Mouse (Mus musculus): ENCODE measurements around the gene 1700029H14Rik. TPM values are rescaled to one million over a fixed set of nuclear protein-coding genes. Genes with fewer than 3 reads are reported as not detected.

Gene 1700029H14Rik
- polyA plus RNA-seq, 1 experiment from 2014 or later: not detected

GRCm38 (mm10) chr8:13519503-13519902, 42.8 kb downstream of the 1700029H14Rik start:
- Histone ChIP-seq H3K36me3 (ENCODE audit: control insufficient read depth, insufficient read depth) (no peaks in the 10 kb centered on the region), H3K27me3 (ENCODE audit: control insufficient read depth, insufficient read depth, low read depth, low read length) (no peaks in the 10 kb centered on the region), H3K4me2 (ENCODE audit: low read depth, low read length) (no peak overlapping the region), H3K9ac (ENCODE audit: low read depth, low read length) (no peak overlapping the region), H3K4me1 (ENCODE audit: control insufficient read depth, low read depth, low read length) (no peaks in the 10 kb centered on the region), H3K4me3 (ENCODE audit: low read depth, low read length) (no peak overlapping the region), H3K27ac (ENCODE audit: low read length) (no peak overlapping the region), H3K9me3 (replicated peaks; ENCODE audit: control insufficient read depth, low read length) (no peaks in the 10 kb centered on the region)
- no peak for ATAC-seq (ENCODE audit: low read depth)
- WGBS (ENCODE audit: insufficient replicate concordance): 51% methylated on average over 9 of the region's 9 CpGs

- Histone ChIP-seq H3K27me3 (ENCODE audit: control insufficient read depth, insufficient read depth, low read depth, low read length) (no peaks in the 10 kb centered on the region), H3K4me1 (ENCODE audit: control insufficient read depth, low read depth, low read length) (no peaks in the 10 kb centered on the region), H3K4me2 (ENCODE audit: low read depth, low read length) (no peak overlapping the region), H3K36me3 (ENCODE audit: control insufficient read depth, insufficient read depth) (no peaks in the 10 kb centered on the region), H3K9ac (ENCODE audit: low read depth, low read length) (no peak overlapping the region), H3K4me3 (ENCODE audit: low read depth, low read length) (no peak overlapping the region), H3K27ac (ENCODE audit: low read length) (no peak overlapping the region), H3K9me3 (replicated peaks; ENCODE audit: control insufficient read depth, low read length) (no peaks in the 10 kb centered on the region)
- 74% methylated on average over 6 of the region's 6 CpGs for WGBS (ENCODE audit: insufficient replicate concordance)
- ATAC-seq (ENCODE audit: low read depth): no peak
Observed at GRCm38 (mm10) chr8:13517284-13517781, 44.9 kb downstream of the 1700029H14Rik start.

- H3K27ac ChIP-seq (ENCODE audit: low read length): no peak overlapping the region
- no peaks in the 10 kb centered on the region for H3K36me3 ChIP-seq (ENCODE audit: control insufficient read depth, insufficient read depth)
- ATAC-seq (ENCODE audit: low read depth): no peak
- H3K27me3 ChIP-seq (ENCODE audit: control insufficient read depth, insufficient read depth, low read depth, low read length): no peaks in the 10 kb centered on the region
- H3K9me3 ChIP-seq (replicated peaks; ENCODE audit: control insufficient read depth, low read length): no peaks in the 10 kb centered on the region
- H3K4me1 ChIP-seq (ENCODE audit: control insufficient read depth, low read depth, low read length): no peaks in the 10 kb centered on the region
- WGBS (ENCODE audit: insufficient replicate concordance): 49% methylated on average over 5 of the region's 5 CpGs
- H3K4me2 ChIP-seq (ENCODE audit: low read depth, low read length): no peak overlapping the region
- no peak overlapping the region for H3K4me3 ChIP-seq (ENCODE audit: low read depth, low read length)
- H3K9ac ChIP-seq (ENCODE audit: low read depth, low read length): no peak overlapping the region
Observed at GRCm38 (mm10) chr8:13516728-13517127, 45.5 kb downstream of the 1700029H14Rik start.

- no peaks in the 10 kb centered on the region for H3K9me3 ChIP-seq (replicated peaks; ENCODE audit: control insufficient read depth, low read length)
- 60% methylated on average over 7 of the region's 7 CpGs for WGBS (ENCODE audit: insufficient replicate concordance)
- H3K27ac ChIP-seq (ENCODE audit: low read length): no peak overlapping the region
- no peak for ATAC-seq (ENCODE audit: low read depth)
- no peak overlapping the region for H3K9ac ChIP-seq (ENCODE audit: low read depth, low read length)
- no peaks in the 10 kb centered on the region for H3K27me3 ChIP-seq (ENCODE audit: control insufficient read depth, insufficient read depth, low read depth, low read length)
- H3K36me3 ChIP-seq (ENCODE audit: control insufficient read depth, insufficient read depth): no peaks in the 10 kb centered on the region
- H3K4me1 ChIP-seq (ENCODE audit: control insufficient read depth, low read depth, low read length): no peaks in the 10 kb centered on the region
- no peak overlapping the region for H3K4me2 ChIP-seq (ENCODE audit: low read depth, low read length)
- H3K4me3 ChIP-seq (ENCODE audit: low read depth, low read length): no peak overlapping the region
Observed at GRCm38 (mm10) chr8:13516011-13516442, 46.2 kb downstream of the 1700029H14Rik start.

- 47% methylated on average over 5 of the region's 5 CpGs for WGBS (ENCODE audit: insufficient replicate concordance)
- no peak overlapping the region for H3K4me3 ChIP-seq (ENCODE audit: low read depth, low read length)
- H3K27ac ChIP-seq (ENCODE audit: low read length): no peak overlapping the region
- no peak overlapping the region for H3K4me2 ChIP-seq (ENCODE audit: low read depth, low read length)
- no peaks in the 10 kb centered on the region for H3K9me3 ChIP-seq (replicated peaks; ENCODE audit: control insufficient read depth, low read length)
- H3K9ac ChIP-seq (ENCODE audit: low read depth, low read length): no peak overlapping the region
- H3K36me3 ChIP-seq (ENCODE audit: control insufficient read depth, insufficient read depth): no peaks in the 10 kb centered on the region
- H3K27me3 ChIP-seq (ENCODE audit: control insufficient read depth, insufficient read depth, low read depth, low read length): no peaks in the 10 kb centered on the region
- no peaks in the 10 kb centered on the region for H3K4me1 ChIP-seq (ENCODE audit: control insufficient read depth, low read depth, low read length)
- peak; percentile 30; the same call in 1 of the 2 replicates for ATAC-seq (ENCODE audit: low read depth)
Observed at GRCm38 (mm10) chr8:13513556-13514370, 48.5 kb downstream of the 1700029H14Rik start.

GRCm38 (mm10) chr8:13512677-13513076, 49.6 kb downstream of the 1700029H14Rik start:
- Histone ChIP-seq H3K4me3 (ENCODE audit: low read depth, low read length) (no peak overlapping the region), H3K4me2 (ENCODE audit: low read depth, low read length) (no peak overlapping the region), H3K9me3 (replicated peaks; ENCODE audit: control insufficient read depth, low read length) (no peaks in the 10 kb centered on the region), H3K27ac (ENCODE audit: low read length) (no peak overlapping the region), H3K9ac (ENCODE audit: low read depth, low read length) (no peak overlapping the region), H3K27me3 (ENCODE audit: control insufficient read depth, insufficient read depth, low read depth, low read length) (no peaks in the 10 kb centered on the region), H3K4me1 (ENCODE audit: control insufficient read depth, low read depth, low read length) (no peaks in the 10 kb centered on the region), H3K36me3 (ENCODE audit: control insufficient read depth, insufficient read depth) (no peaks in the 10 kb centered on the region)
- ATAC-seq (ENCODE audit: low read depth): no peak
- 45% methylated on average over 6 of the region's 6 CpGs for WGBS (ENCODE audit: insufficient replicate concordance)

GRCm38 (mm10) chr8:13512016-13512415, 50.2 kb downstream of the 1700029H14Rik start:
- no peaks in the 10 kb centered on the region for H3K9me3 ChIP-seq (replicated peaks; ENCODE audit: control insufficient read depth, low read length)
- WGBS (ENCODE audit: insufficient replicate concordance): 63% methylated on average over 5 of the region's 5 CpGs
- H3K4me3 ChIP-seq (ENCODE audit: low read depth, low read length): no peak overlapping the region
- no peak overlapping the region for H3K9ac ChIP-seq (ENCODE audit: low read depth, low read length)
- no peaks in the 10 kb centered on the region for H3K4me1 ChIP-seq (ENCODE audit: control insufficient read depth, low read depth, low read length)
- ATAC-seq (ENCODE audit: low read depth): no peak
- no peaks in the 10 kb centered on the region for H3K36me3 ChIP-seq (ENCODE audit: control insufficient read depth, insufficient read depth)
- H3K4me2 ChIP-seq (ENCODE audit: low read depth, low read length): no peak overlapping the region
- H3K27me3 ChIP-seq (ENCODE audit: control insufficient read depth, insufficient read depth, low read depth, low read length): no peaks in the 10 kb centered on the region
- H3K27ac ChIP-seq (ENCODE audit: low read length): no peak overlapping the region

- no peak overlapping the region for H3K4me2 ChIP-seq (ENCODE audit: low read depth, low read length)
- ATAC-seq (ENCODE audit: low read depth): no peak
- no peaks in the 10 kb centered on the region for H3K27me3 ChIP-seq (ENCODE audit: control insufficient read depth, insufficient read depth, low read depth, low read length)
- no peak overlapping the region for H3K27ac ChIP-seq (ENCODE audit: low read length)
- WGBS (ENCODE audit: insufficient replicate concordance): 65% methylated on average over 3 of the region's 3 CpGs
- H3K4me1 ChIP-seq (ENCODE audit: control insufficient read depth, low read depth, low read length): no peaks in the 10 kb centered on the region
- H3K9ac ChIP-seq (ENCODE audit: low read depth, low read length): no peak overlapping the region
- H3K36me3 ChIP-seq (ENCODE audit: control insufficient read depth, insufficient read depth): no peaks in the 10 kb centered on the region
- H3K9me3 ChIP-seq (replicated peaks; ENCODE audit: control insufficient read depth, low read length): no peaks in the 10 kb centered on the region
- H3K4me3 ChIP-seq (ENCODE audit: low read depth, low read length): no peak overlapping the region
Observed at GRCm38 (mm10) chr8:13507284-13507937, 54.9 kb downstream of the 1700029H14Rik start.

- no peaks in the 10 kb centered on the region for H3K4me1 ChIP-seq (ENCODE audit: control insufficient read depth, low read depth, low read length)
- no peaks in the 10 kb centered on the region for H3K9me3 ChIP-seq (replicated peaks; ENCODE audit: control insufficient read depth, low read length)
- H3K4me2 ChIP-seq (ENCODE audit: low read depth, low read length): no peak overlapping the region
- no peak overlapping the region for H3K4me3 ChIP-seq (ENCODE audit: low read depth, low read length)
- no peaks in the 10 kb centered on the region for H3K27me3 ChIP-seq (ENCODE audit: control insufficient read depth, insufficient read depth, low read depth, low read length)
- no peak overlapping the region for H3K9ac ChIP-seq (ENCODE audit: low read depth, low read length)
- 25% methylated on average over 4 of the region's 4 CpGs for WGBS (ENCODE audit: insufficient replicate concordance)
- ATAC-seq (ENCODE audit: low read depth): peak; percentile 70
- no peaks in the 10 kb centered on the region for H3K36me3 ChIP-seq (ENCODE audit: control insufficient read depth, insufficient read depth)
- H3K27ac ChIP-seq (ENCODE audit: low read length): no peak overlapping the region
Observed at GRCm38 (mm10) chr8:13506849-13507248, 55.4 kb downstream of the 1700029H14Rik start.

All from liver, embryonic 16.5 days (tissue).